Mouse (Mus musculus) thymus, postnatal 25 days (tissue): Measurements from ENCODE around the gene Fbp1.
"Not testable (repeated sequence)": the region's sequence is repeated elsewhere in the genome, so short reads cannot be mapped to it uniquely, and the experiment has no call there.

Source experiments
- DNase-seq: peaks from one replicate; pipeline ENCODE4 v3.0.0; 2022

Fbp1 gene

GRCm38 (mm10) chr13:62883436-62883835 lies 4.6 kb downstream of the Fbp1 start:
- DNase-seq = no peak

DNA sequence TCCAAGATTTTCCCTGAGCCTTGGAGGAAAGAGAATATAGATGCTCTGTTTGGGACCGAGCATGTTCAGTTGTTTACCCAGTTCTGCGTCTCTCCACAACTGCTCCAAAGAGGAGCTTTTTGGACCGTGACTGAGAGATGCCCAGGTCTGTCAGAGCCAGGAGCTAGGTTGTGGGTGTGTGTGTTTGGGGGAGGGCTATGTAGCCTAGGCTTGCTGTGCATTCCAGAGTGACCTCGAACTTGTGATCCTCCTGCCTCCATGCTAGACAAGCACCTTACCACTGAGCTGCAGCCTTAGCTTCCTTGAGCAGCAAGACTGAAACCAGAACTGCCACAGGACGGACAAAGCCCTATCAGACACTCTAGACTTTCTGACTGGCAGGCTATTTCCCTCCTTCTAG lies 5.2 kb downstream of the Fbp1 start:
- DNase-seq = no peak

GRCm38 (mm10) chr13:62881336-62881735 lies 6.7 kb downstream of the Fbp1 start:
- no peak for DNase-seq

DNA sequence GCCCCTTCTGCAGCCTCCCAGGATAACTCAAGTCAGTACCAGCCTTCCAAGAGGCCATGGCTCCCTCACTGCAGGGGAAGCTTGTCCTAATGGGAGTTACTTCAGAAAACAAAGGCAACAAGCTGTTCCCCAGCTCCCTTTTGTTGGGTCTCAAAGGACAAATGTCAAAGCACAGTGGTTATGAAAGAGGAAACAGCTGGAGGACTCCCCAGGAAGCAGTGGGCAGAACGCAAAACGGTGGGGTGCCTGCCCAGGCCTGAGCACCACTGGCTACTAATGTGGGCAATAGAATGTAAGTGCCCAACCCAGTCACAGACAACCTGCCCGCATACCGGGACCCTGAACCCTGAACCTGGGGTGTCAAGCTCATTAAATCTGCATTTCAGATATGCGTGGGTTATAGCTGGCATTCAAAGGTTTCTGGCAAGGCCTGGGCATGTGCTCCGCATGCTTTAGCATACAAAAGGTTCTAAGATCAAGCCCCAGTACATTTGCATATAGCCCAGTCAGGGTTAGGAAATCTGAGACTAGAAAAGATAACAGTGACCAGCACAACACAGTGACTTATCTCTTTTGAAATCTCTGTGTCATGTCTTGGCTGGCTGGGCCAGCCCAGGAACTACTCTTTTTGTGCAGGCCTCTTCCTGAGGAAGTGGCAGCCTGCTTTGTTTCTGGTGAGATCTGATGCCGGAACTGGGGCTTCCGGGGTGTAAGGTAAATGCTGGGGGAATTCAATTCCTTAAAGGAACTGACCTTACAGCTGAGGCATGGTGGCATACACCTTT lies 8.1 kb downstream of the Fbp1 start:
- peak; percentile 63 for DNase-seq

- no peak for DNase-seq
Observed at GRCm38 (mm10) chr13:62879411-62879810, 8.7 kb downstream of the Fbp1 start.

- no peak for DNase-seq
Observed at GRCm38 (mm10) chr13:62877247-62877646, 10.8 kb downstream of the Fbp1 start.

DNA sequence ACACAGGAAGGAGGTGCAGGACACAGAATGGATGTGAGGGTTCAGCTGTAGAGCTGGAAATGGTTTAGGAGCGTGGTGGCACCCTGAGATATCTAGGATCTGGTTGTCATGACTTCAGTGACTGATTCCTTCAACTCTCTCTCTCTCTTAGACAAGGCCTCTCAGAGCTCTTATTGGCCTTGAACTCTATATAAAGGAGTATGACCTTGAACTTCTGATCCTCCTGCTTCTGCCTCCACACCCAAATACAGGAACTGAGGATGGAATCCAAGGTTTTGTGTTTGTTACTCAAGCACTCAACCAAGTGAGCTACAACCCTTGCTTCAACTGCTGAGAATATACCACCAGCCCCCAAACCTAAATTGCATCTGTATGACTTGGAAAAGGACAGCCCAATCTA lies 12.0 kb downstream of the Fbp1 start:
- no peak for DNase-seq

GRCm38 (mm10) chr13:62872252-62872651 lies 15.8 kb downstream of the Fbp1 start:
- DNase-seq = no peak

DNA sequence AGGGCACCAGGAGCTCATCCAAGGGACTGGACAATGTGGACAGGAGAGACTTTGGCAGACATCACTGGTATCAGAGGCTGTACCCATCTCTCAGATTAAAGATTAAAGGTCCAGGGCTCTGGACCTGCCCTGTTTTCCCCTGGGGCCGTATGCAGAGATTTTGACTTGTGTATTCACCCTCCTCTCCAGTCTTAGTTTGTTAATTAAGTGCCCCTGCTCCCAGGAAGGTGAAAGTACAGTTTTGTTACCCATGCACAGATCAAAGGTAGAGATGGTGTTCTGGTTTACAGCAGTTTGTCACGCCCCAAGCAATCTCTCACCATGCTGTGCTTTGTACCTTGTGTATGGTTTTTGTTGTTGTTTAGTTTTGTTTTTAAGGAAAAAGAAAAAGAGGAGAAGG lies 17.5 kb downstream of the Fbp1 start:
- no peak for DNase-seq

GRCm38 (mm10) chr13:62866817-62867216 lies 21.3 kb downstream of the Fbp1 start:
- DNase-seq = no peak

DNA sequence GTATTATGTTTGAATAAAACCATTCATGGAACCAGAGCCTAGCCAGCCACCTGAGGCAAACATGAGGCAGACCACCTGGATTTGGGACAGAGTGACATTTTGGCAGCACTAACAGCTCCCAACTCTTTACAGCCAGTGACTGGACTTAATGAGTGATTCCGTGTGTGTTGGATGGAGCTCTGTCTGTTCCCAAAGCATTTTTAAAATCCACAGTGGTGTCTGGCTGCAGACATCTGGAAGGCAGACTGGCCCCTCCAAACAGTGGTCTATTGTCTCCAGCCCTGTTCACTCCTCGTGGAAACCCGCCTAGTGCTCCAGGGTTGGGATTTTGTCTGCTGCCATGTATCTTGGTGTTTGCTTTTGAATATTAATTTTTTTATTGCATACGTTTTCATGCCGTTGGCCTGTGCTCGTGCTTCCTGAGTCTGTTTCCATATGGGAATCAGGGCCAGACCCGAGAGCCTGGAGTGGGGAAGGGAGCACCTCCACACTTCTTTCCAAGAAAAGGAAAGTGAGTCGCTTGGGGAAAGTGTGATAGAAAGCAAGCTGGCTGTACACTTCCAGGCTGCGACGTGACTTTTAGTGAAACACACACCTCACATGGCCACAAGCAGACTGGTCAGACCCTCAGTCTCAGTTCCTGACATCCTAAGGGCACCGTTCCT lies 22.3 kb downstream of the Fbp1 start:
- DNase-seq = no peak

DNA sequence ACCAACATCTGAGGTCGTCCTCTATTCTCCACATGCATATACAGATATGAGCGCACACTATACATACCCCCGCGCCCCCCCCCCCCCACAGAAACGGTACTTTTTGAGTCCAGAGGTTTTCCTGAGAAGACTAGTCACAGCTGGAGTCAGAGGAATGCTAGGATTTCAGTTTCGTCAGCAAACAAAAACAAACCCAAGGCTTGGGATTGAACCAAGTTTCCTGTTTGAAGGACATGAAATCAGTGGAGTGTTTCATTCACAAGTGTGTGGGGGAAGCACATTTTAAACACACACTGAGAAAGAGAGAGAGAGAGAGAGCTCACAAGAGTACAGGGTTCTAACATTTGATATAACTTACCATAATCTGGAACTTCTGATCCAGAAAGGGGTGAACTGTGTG lies 24.3 kb downstream of the Fbp1 start:
- no peak for DNase-seq

DNA sequence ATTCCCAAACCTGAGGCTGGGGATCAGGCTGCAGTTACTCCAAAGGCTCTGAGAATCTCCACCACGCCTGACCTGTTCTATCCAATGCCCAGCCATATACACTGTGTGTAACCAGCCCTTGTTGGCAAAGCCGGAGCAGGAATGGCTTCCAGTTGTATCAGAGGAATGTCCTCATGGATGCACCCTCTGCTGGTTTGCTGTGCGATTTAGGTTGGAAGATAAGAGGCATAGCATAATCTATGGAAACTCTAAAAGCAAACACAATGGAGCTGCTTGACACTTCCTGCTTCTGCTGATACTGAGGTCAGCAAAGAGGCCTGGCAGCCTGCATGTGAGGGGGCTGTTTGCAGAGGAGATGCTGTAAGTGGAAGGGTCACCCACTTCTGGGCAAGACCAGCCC lies 25.2 kb downstream of the Fbp1 start:
- DNase-seq = no peak

DNA sequence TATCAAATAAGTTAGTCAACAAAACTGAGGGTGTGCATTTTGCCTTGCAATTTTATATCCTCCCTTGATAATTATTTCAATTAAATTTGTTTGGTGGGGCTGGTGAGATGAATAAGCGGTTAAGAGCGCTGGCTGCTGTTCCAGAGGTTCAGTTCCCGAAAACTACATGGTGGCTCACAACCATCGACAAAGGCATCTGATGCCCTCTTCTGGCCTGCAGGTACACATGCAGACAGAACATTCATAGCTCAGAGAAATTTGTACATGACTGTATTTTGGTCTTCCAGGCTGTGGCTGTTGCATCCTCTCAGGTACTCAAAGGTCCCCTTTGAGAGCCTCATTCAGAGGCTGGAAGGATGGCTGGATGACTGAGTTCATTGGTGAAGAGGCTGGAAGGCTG lies 28.0 kb downstream of the Fbp1 start:
- DNase-seq = no peak

GRCm38 (mm10) chr13:62859251-62859650 lies 28.8 kb downstream of the Fbp1 start:
- DNase-seq = not testable (repeated sequence)

GRCm38 (mm10) chr13:62857941-62858915 lies 29.9 kb downstream of the Fbp1 start, which contains the start of gene Fbp2:
Fbp2 (minus strand) TSS chr13:62858422.
- DNase-seq = no peak

DNA sequence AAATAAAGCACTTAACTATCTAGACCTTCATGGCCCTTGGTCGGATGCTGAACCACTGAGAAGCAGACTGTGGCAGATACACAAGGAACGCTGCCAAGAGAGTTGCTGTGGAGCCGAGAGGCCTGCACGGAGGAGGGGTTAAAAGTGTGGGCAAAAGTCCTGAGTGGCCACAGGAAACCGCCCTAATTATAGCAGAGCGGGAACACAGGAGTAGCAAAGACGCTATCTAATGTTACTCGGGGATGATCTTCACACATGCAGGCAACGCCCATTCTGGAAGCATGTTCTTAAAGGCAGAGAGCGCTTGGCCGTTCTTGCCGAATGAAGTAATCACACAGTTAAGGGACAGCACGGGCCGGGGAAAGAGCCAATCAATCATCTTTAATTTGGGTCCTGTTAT lies 31.2 kb downstream of the Fbp1 start:
- no peak for DNase-seq

DNA sequence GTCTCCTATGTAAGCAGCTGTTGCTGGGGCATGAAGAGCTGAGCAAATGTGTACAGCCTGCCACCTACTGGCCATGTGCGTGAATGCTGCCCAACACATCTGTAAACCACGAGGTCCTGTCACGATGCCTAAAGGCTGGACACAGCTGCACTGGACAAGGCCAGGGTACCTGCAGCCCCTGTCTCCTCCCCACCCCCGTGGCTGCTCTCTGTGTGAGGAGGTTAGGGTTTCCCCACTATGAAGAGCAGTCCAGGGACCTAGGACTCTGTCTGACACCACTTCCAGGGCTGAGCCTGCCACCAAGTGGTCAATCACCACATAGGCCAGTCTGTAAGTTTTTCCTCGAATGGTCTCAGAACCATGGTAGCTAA lies 31.8 kb downstream of the Fbp1 start:
- peak; percentile 76 for DNase-seq

DNA sequence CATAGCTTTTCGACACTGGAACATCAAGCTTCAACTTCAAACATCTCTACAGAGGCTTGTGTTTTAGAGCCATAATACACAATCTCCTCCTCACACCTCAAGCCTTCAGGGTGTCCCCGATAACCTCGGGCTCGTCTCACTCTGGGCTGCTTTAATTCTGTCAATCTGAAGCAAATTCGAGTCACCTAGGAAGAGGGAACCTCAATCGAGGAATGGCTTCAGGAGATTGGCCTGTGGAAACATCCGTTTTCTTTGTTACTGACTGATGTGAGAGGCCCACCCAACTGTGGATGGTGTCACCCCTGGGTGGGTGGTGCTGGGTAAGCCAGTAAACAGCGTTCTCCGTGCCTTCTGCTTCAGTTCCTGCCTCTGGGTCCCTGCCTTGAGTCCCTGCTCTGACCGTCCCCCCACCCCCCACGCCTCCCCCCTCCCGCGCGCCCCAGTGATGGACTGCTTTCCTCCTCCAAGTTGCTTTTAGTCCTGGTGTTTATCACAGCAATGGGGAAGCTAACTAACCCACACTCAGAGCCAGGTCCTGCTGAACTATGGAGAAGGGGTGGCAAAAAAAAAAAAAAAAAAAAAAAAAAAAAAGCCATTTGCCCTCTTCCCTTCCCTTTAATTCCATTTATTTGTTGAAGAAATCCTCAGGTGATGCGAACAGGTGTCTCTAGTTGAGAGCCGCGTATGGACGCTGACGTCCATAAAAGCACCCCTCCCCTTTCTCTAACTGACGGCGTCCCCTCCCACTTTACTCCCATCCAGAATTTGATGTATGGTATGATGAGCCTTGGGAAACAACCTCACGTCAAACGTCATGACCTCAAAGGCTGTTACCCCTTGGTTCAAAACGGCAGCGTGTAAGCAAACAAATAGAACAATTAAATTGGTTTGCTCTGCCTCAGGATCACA lies 32.4 kb downstream of the Fbp1 start:
- DNase-seq = no peak

- peak; percentile 70 for DNase-seq
Observed at GRCm38 (mm10) chr13:62854666-62855065, 33.4 kb downstream of the Fbp1 start.

DNA sequence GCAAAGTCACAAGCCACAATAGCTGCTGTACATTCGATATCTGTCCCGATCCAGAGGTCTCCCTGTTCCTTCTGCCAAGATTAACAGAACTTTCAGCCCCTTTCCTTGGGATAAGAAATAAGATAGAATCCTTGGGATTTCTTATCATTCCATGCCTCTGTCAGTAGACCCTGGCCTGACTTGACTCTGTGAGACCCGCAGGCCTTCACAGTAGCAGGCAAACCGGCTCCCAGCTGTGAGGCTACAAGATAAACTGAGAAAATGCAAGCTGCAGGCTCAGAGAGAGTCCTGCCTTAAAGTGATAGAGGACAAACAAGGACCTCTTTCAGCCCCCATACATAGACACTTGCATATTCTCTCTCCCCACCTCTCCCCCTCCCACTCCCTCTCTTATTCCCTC lies 54.7 kb downstream of the Fbp1 start:
- DNase-seq = no peak

DNA sequence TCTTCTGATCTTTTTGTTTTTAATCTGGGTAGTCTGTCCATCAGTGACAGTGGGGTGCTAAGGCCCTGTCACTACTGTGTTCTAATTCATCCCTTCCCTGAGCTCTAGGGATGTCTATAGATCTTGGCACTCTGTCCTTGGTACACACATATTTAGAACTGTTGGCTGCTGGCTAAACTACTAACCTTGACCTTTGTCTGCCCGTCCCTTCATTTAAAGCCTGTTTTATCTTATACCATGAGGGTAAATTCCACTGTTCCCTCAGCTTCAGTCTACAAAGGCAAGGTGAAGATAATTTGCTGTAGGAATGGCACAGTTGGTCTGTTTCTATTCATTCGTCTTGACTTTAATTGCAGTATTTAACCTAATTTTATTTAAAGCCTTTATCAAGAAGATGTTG lies 55.8 kb downstream of the Fbp1 start:
- DNase-seq = no peak
